Mouse (Mus musculus) megakaryocyte-erythroid progenitor cell, adult 5-6 weeks (primary cell): ENCODE measurements around the gene Map1b. TPM values are rescaled to one million over a fixed set of nuclear protein-coding genes. Genes with fewer than 3 reads are reported as not detected.

Experiments
- ATAC-seq: replicated peaks from 2 replicates; pipeline ENCODE4 v1.8.0; 2016; ENCODE audit warnings: mild to moderate bottlenecking, inconsistent platforms; ENCODE audit not compliant: severe bottlenecking, poor library complexity, low FRiP score, low TSS enrichment
- total RNA-seq, 2 experiments: library from RNA; stranded (forward) in 1 of 2; stranded (reverse) in 1 of 2; fragments of 200-1000, 215-1000 nt in 1 of 2; fragments of >200 nt in 1 of 2; fragmentation: Nextera tagmentation in 1 of 2; gene quantifications; 2 replicates each; pipeline ENCODE4 v1.2.3; 2014 to 2017

Map1b gene
- total RNA-seq, 2 experiments from 2014 or later: not detected

GRCm38 (mm10) chr13:99416601-99417000, 99.7 kb downstream of the Map1b start:
- ATAC-seq: no peak

DNA sequence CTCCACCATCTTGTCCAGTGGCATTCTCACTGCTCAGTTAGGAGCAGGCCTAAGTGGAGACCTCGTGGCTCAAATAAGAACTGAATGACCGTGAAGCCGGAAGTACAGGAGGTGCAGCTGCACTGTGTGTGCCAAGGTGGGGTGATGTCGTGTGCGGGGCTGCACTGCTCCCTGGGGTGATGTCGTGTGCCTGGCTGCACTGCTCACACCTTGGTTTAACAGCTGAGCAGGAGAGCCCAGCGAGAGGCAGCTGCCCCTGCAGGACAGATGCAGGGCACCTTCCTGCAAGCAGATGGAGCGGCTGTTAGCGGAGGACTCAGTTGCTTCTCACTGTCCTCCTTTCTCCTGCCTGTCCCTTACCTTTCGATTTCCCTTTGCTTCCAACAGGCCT, 102.0 kb downstream of the Map1b start:
- ATAC-seq: no peak

- ATAC-seq: no peak
These were observed 102.6 kb downstream of the Map1b start for GRCm38 (mm10) chr13:99413481-99414351.

DNA sequence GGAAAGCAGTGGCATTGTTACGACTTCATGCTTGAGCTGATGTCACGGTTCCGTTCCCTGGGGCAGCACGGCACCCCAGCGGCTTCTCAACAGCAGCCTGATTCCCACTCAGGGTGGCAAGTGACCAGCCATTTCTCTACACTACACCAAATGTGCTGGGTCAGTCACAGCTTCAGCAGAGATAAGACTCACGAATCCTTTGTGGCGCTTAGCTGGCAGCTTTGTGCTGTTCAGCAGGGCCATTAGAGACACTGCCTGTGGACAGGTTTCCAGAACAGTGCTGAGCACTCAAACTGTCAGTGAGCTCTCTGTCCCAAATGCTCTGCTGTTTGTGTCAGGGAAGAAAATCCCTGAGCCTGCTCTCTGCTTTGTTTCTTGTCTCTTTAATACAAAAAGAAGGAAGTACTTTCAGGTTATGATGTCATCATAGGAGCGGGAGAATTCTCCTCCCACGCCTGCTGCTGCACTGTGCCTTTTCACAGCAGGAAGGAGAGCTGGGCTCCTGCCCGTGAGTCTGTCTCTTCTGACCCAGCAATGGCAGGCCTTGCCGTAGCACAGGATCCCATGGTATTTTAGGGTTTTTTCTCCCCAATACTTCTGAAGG, 103.8 kb downstream of the Map1b start:
- no peak for ATAC-seq

DNA sequence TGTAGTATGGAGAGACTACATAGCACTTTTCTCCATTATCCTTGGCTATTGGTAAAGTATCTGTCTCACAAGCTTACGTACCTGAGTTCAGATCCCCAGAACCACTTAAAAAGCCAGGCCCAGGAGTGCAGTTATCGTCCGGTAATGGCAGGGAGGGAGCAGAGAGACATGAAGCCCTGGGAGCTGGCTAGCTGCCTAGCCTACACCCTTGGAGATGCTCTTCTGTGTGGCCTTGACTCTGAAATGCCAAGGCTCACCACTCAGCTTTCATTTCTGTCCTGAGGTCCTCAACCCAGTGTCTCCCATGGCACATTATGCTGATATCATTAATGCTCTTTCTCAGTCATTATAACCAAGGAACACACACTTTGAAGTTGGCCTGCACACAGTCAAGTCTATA, 104.6 kb downstream of the Map1b start:
- no peak for ATAC-seq

- ATAC-seq: no peak
These were observed 105.5 kb downstream of the Map1b start for GRCm38 (mm10) chr13:99410611-99411515.

GRCm38 (mm10) chr13:99409216-99409615, 107.1 kb downstream of the Map1b start:
- no peak for ATAC-seq

GRCm38 (mm10) chr13:99399373-99399772, 117.0 kb downstream of the Map1b start:
- ATAC-seq: no peak

DNA sequence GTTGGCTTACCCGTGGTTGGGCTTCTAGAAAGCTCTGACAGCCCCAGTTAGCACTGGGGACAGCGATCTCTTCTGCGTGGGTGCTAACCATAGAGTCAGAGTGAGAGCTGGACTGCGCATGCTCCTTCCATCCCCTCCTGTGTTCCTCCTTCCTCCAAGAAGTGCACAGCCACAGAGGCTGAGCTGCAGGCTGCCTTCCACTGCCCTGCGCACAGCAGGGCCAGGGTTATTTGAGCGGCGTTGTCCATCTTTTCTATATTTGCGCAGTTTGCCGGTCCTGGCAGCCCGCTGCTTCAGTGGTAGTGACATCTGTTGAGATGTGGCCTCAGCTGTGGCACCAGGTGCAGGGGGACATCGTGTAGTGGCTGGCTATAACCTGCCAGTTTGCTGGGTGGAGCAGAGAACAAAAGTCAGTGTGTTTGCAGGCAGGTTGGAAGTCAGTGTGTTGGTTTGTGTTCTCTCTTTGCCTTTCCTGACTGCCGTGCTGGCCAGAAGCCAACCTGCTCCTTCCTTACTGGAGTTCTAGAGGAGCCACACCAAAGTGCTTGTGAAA, 118.1 kb downstream of the Map1b start:
- ATAC-seq: no peak

GRCm38 (mm10) chr13:99397228-99397627, 119.1 kb downstream of the Map1b start:
- ATAC-seq: no peak

DNA sequence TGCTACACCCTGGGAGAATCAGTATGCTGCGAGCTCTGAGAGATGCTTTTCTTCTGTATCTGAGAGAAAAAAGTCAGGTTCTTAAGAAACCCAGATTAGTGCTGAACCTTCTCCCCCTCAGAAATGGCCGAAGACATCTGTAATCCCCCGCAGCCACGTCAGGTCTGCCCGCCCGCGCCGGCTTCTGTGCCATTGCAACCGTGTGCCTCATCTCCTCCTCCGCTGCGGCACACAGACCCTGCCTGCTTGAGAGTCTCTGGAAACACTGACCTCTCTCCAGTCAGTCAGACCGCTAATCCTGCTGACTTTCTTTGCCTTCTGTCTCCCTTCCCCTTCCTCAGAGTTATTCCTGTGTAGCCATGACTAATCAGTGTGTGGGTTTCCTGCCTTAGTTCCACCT, 120.8 kb downstream of the Map1b start:
- no peak for ATAC-seq

GRCm38 (mm10) chr13:99394694-99395093, 121.6 kb downstream of the Map1b start:
- ATAC-seq: no peak

GRCm38 (mm10) chr13:99393128-99393527, 123.2 kb downstream of the Map1b start:
- no peak for ATAC-seq

DNA sequence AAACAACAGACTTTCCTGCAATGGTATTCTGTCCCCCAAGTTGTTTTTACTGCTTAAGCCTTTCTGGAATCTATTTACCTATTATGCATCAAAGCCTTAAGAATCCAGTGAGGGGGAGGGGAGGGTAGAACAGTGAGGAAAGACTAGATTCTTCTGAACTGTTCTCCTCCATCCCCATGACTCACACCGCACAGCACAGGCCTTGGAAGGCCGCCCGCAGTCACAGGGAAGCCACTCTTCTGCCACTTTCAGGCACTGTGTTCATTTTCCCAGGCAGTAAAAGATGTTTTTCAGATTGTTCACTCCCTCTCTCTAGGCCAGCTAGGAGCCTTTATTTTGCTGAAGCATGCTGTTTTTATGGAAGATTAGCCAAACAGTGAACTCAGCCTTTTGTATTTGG, 124.9 kb downstream of the Map1b start:
- ATAC-seq: no peak

DNA sequence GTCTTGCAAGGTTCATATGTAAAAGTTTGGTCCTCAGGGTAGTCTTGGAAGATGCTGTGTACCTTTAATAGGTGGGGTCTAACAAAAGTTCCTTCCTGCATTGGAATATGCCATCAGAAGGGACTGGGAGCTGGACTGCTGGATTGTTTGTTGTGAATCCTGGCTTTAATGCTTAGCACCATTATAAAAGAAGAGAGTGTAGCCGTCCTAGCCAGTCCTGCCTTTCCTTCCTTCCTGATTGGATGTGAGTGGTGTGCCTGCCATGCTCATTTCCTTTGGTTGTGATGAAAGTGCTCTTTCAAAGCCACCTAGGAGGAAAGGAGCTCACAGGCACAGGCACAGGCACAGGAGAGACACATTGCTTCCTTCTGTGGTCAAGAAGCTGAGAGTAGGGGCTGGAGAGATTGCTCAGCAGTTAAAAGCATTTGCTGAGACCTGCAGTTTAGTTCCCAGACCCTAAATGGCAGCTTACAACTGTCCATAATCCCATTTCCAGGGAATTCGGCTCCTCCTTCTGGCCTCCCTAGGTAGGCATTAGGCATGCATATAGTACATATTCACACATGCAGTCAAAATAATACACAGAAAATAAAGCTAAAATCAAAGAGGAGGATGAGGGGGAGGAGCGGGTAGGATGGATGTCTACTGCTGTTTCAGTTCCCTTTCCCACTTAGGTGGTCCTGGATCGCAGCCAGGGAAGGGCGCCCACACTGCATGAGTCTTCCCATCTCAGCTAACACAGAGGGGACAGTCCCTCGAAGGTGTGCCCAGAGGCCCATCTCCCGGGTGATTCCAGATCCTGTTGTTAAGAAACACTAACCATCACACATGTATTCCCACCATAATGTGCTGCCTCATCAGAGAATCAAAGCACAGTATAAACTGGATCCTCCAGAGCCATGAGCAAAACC, 128.2 kb downstream of the Map1b start:
- ATAC-seq: no peak

GRCm38 (mm10) chr13:99386341-99386740, 130.0 kb downstream of the Map1b start:
- no peak for ATAC-seq

GRCm38 (mm10) chr13:99385911-99386310, 130.4 kb downstream of the Map1b start:
- no peak for ATAC-seq

GRCm38 (mm10) chr13:99384555-99385203, 131.7 kb downstream of the Map1b start:
- ATAC-seq: no peak
